Mouse (Mus musculus) ES-E14 (cell line): ENCODE data around the gene Olfr50. TPM values are rescaled to one million over a fixed set of nuclear protein-coding genes. Genes with fewer than 3 reads are reported as not detected.

Source experiments
- DNase-seq: peaks from one replicate; pipeline ENCODE4 v3.0.0-alpha.2; 2013; ENCODE audit warnings: low read depth, low spot score
- H3K27ac ChIP-seq: 2 replicates; pipeline ENCODE4 v1.5.1; 2012; ENCODE audit warnings: low read depth, mild to moderate bottlenecking, low read length, moderate library complexity, mixed read lengths; ENCODE audit not compliant: poor library complexity, insufficient read depth, severe bottlenecking
- H3K36me3 ChIP-seq: 2 replicates; pipeline ENCODE4 v1.6.1; 2012; ENCODE audit warnings: mild to moderate bottlenecking, low read length, moderate library complexity, mixed read lengths; ENCODE audit not compliant: control insufficient read depth, poor library complexity, insufficient read depth, severe bottlenecking
- H3K4me1 ChIP-seq, 2 experiments: fragments of 150-350 bp in 1 of 2; sonication (generic) in 1 of 2; 2 replicates each; pipeline ENCODE4 v1.6.1; 2012; ENCODE audit warnings: low read length in 2 of 2, mild to moderate bottlenecking in 1 of 2, mixed read lengths in 1 of 2; ENCODE audit not compliant: control insufficient read depth in 2 of 2, insufficient read depth in 2 of 2, poor library complexity in 1 of 2
- H3K4me3 ChIP-seq, 2 experiments: fragments of 150-350 bp in 1 of 2; sonication (generic) in 1 of 2; 2 replicates each; pipeline ENCODE4 v1.5.1; 2012; ENCODE audit warnings: low read length in 2 of 2, low read depth in 1 of 2, mild to moderate bottlenecking in 1 of 2, mixed read lengths in 1 of 2; ENCODE audit not compliant: insufficient read depth in 1 of 2, poor library complexity in 1 of 2, severe bottlenecking in 1 of 2
- H3K9ac ChIP-seq: 2 replicates; pipeline ENCODE4 v1.6.1; 2012; ENCODE audit warnings: low read depth, mild to moderate bottlenecking, low read length, mixed read lengths; ENCODE audit not compliant: poor library complexity, insufficient read depth, severe bottlenecking
- H3K9me3 ChIP-seq: fragments of 150-350 bp; sonication (generic); 2 replicates; pipeline ENCODE4 v1.6.1; 2012; ENCODE audit warnings: low read depth, mild to moderate bottlenecking, low read length; ENCODE audit not compliant: control insufficient read depth, insufficient read depth
- CHD2 ChIP-seq: IDR thresholded peaks from 2 replicates; pipeline ENCODE4 v1.6.1; 2014; ENCODE audit warnings: mild to moderate bottlenecking, low read depth, low read length, inconsistent platforms
- HCFC1 ChIP-seq: IDR thresholded peaks from 2 replicates; pipeline ENCODE4 v1.6.1; 2012; ENCODE audit warnings: low read length, inconsistent platforms, borderline replicate concordance; ENCODE audit not compliant: insufficient read depth
- MAFK ChIP-seq: IDR thresholded peaks from 2 replicates; pipeline ENCODE4 v1.6.1; 2014; ENCODE audit warnings: mild to moderate bottlenecking, low read depth, low read length, inconsistent platforms; ENCODE audit not compliant: insufficient read depth
- ZC3H11A ChIP-seq: IDR thresholded peaks from 2 replicates; pipeline ENCODE4 v1.6.1; 2012; ENCODE audit warnings: low read depth, mild to moderate bottlenecking, inconsistent platforms, low read length, borderline replicate concordance
- ZNF384 ChIP-seq: IDR thresholded peaks from 2 replicates; pipeline ENCODE4 v1.6.1; 2012; ENCODE audit warnings: low read depth, low read length, inconsistent platforms
- in situ Hi-C, 2 experiments: fragments of 600-800 bp; cut with MboI; formaldehyde crosslinking; loops; one replicate each; pipeline ENCODE4 v1.15.1; 2025; ENCODE audit warnings: low sequenced_read_pairs in 2 of 2, inconsistent platforms in 1 of 2; ENCODE audit not compliant: unreplicated experiment in 2 of 2
- total RNA-seq: library from RNA; depleted of rRNA; stranded (reverse); fragments of 300-350 nt; gene quantifications from 2 replicates; pipeline ENCODE4 v1.2.3, GENCODE M21; 2012; rRNA removed

Olfr50 gene
- total RNA-seq = not detected in 2 replicates

- Histone ChIP-seq H3K4me1 (no peaks in the 10 kb centered on the region), H3K9ac (no peak within 1 kb of the TSS), H3K36me3 (no peaks in the 10 kb centered on the region), H3K27ac (no peak within 1 kb of the TSS), H3K4me3 (no peak within 1 kb of the TSS), H3K9me3 (no peaks in the 10 kb centered on the region)
- no peak for DNase-seq
- no peak for TF ChIP-seq MAFK
- no peak for TF ChIP-seq ZNF384
- no peak for TF ChIP-seq HCFC1
- no peak for TF ChIP-seq ZC3H11A
- no peak for TF ChIP-seq CHD2
- in situ Hi-C loops = no loop called here
Measured at GRCm38 (mm10) chr2:36790238-36790637, at the start of gene Olfr50. Olfr50 (plus strand) TSS chr2:36790538.

- in situ Hi-C loops = no loop called here
Measured at GRCm38 (mm10) chr2:36783976-36784375, 6.4 kb upstream of the Olfr50 start, which contains the start of gene Olfr348. Olfr348 (plus strand) TSS chr2:36784276.

GRCm38 (mm10) chr2:36816932-36817331 is 26.6 kb downstream of the Olfr50 start, which contains the start of gene Olfr3:
Olfr3 (minus strand) TSS chr2:36817032.
- no peaks in the 10 kb centered on the region for H3K4me1 ChIP-seq
- no peak within 1 kb of the TSS for H3K27ac ChIP-seq
- no peak within 1 kb of the TSS for H3K9ac ChIP-seq
- DNase-seq = no peak
- TF ChIP-seq ZC3H11A (no peak), MAFK (no peak), CHD2 (no peak), ZNF384 (no peak), HCFC1 (no peak)
- H3K9me3 ChIP-seq = no peaks in the 10 kb centered on the region
- in situ Hi-C loops = no loop called here
- H3K4me3 ChIP-seq = no peak within 1 kb of the TSS
- no peaks in the 10 kb centered on the region for H3K36me3 ChIP-seq

More at GRCm38 (mm10) chr2:36783976-36784375, 6.4 kb upstream of the Olfr50 start, which contains the start of gene Olfr348:
- H3K4me1 ChIP-seq = no peaks in the 10 kb centered on the region
- no peak within 1 kb of the TSS for H3K27ac ChIP-seq
- H3K36me3 ChIP-seq = no peaks in the 10 kb centered on the region
- no peak for TF ChIP-seq MAFK
- TF ChIP-seq ZNF384 = no peak
- TF ChIP-seq CHD2 = no peak
- no peak for TF ChIP-seq ZC3H11A
- no peak for TF ChIP-seq HCFC1
- H3K4me3 ChIP-seq = no peak within 1 kb of the TSS
- no peak for DNase-seq
- no peaks in the 10 kb centered on the region for H3K9me3 ChIP-seq
- no peak within 1 kb of the TSS for H3K9ac ChIP-seq

GRCm38 (mm10) chr2:36846010-36846409 is 55.7 kb downstream of the Olfr50 start, which contains the start of gene Olfr350:
Olfr350 (plus strand) TSS chr2:36846310.
- Histone ChIP-seq H3K36me3 (no peaks in the 10 kb centered on the region), H3K4me3 (no peak within 1 kb of the TSS), H3K9ac (no peak within 1 kb of the TSS), H3K4me1 (no peaks in the 10 kb centered on the region), H3K9me3 (no peaks in the 10 kb centered on the region), H3K27ac (no peak within 1 kb of the TSS)
- no peak for DNase-seq
- in situ Hi-C loops = no loop called here
- no peak for TF ChIP-seq MAFK

Other genes starting within 250 kb of the Olfr50 start
- not detected in 2 replicates for gene Olfr344, start 223.9 kb upstream of the Olfr50 start, total RNA-seq
- not detected in 2 replicates for gene Olfr345, start 150.5 kb upstream of the Olfr50 start, total RNA-seq
- not detected in 2 replicates for gene Olfr346, start 104.8 kb upstream of the Olfr50 start, total RNA-seq
- not detected in 2 replicates for gene Olfr347, start 58.6 kb upstream of the Olfr50 start, total RNA-seq
- not detected in 2 replicates for gene Olfr348, start 6.3 kb upstream of the Olfr50 start, total RNA-seq
- gene Olfr3, start 26.5 kb downstream of the Olfr50 start, total RNA-seq = not detected in 2 replicates
- gene Olfr350, start 55.8 kb downstream of the Olfr50 start, total RNA-seq = not detected in 2 replicates
- gene Olfr351, start 72.1 kb downstream of the Olfr50 start, total RNA-seq = not detected in 2 replicates
- gene Olfr352, start 77.9 kb downstream of the Olfr50 start, total RNA-seq = not detected in 2 replicates
- gene Olfr353, start 102.4 kb downstream of the Olfr50 start, total RNA-seq = not detected in 2 replicates
- gene Olfr354, start 115.1 kb downstream of the Olfr50 start, total RNA-seq = not detected in 2 replicates
- gene Olfr355, start 138.4 kb downstream of the Olfr50 start, total RNA-seq = not detected in 2 replicates
- not detected in 2 replicates for gene Olfr356, start 146.6 kb downstream of the Olfr50 start, total RNA-seq
- not detected in 2 replicates for gene Olfr357, start 203.3 kb downstream of the Olfr50 start, total RNA-seq
- gene Olfr358, start 218.8 kb downstream of the Olfr50 start, total RNA-seq = not detected in 2 replicates